Mouse (Mus musculus) G1E (cell line): ENCODE measurements around the gene Krt15.

Experiments
- CTCF ChIP-seq: IDR thresholded peaks from 2 replicates; pipeline ENCODE4 v1.5.1; 2012; ENCODE audit warnings: low read depth, low read length, inconsistent platforms, mixed read lengths
- GATA1 ChIP-seq: IDR thresholded peaks from 2 replicates; pipeline ENCODE4 v1.6.1; 2012; ENCODE audit warnings: borderline replicate concordance, low read length, inconsistent platforms, mixed read lengths

DNA sequence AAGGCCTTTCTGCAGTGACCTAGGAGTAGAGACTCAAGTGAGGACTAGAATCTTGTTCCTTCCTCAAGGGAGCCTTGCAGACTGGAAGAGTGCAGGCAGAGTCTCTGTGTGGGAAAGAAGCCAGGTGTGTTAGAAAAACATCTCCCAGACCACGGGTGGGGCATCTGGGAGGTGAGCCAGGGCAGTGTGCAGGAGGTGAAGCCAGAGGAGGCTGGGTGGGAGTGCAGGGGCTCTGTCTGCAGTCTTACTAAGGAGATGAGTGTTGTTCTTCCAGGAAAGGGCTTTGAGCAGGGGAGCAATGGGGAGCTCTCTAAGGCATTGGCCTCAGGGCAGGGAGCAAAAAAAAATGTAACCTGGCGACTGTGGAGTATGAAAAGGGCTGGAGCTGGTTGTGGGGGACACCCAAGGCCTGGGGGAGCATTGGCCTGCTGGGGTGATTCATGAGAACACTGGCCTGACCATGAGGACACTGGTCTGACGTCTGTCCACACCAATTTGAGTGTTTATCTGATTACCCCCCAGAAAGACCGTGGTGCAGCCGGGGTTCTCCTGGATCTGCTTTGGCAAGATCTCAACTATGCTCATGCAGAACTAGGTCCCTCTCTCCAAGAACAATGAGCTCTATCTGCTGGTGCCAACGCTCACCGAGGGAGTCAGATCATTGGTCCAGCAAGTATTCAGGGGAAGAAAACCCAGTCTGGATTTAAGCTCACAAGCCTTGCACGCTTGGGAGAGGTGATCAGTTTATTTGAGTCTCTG lies 19.9 kb upstream of the Krt15 start:
- TF ChIP-seq CTCF (no peak), GATA1 (no peak)
